Mouse (Mus musculus) heart, embryonic 15.5 days (tissue): ENCODE data around the gene Gm21858. TPM values are rescaled to one million over a fixed set of nuclear protein-coding genes. Genes with fewer than 3 reads are reported as not detected.
"Not testable (repeated sequence)": the region's sequence is repeated elsewhere in the genome, so short reads cannot be mapped to it uniquely, and the experiment has no call there.

Source experiments
- ATAC-seq: fragments of 200-750 bp; cut with Nextera tagmentation; replicated peaks from 2 replicates; pipeline ENCODE4 v1.8.0; 2017; ENCODE audit warnings: low read depth, moderate TSS enrichment; ENCODE audit not compliant: insufficient number of reproducible peaks, insufficient read depth, low FRiP score
- H3K27ac ChIP-seq: fragments of 300-500 bp; sonication (generic); 2 replicates; pipeline ENCODE4 v1.5.1; 2015; ENCODE audit warnings: mild to moderate bottlenecking, inconsistent platforms
- H3K27me3 ChIP-seq: fragments of 300-500 bp; sonication (generic); 2 replicates; pipeline ENCODE4 v1.6.1; 2015; ENCODE audit warnings: inconsistent platforms
- H3K36me3 ChIP-seq: fragments of 300-500 bp; sonication (generic); 2 replicates; pipeline ENCODE4 v1.6.1; 2015; ENCODE audit warnings: mild to moderate bottlenecking, inconsistent platforms
- H3K4me1 ChIP-seq: fragments of 300-500 bp; sonication (generic); replicated peaks from 2 replicates; pipeline ENCODE4 v1.6.1; 2015; ENCODE audit warnings: inconsistent platforms
- H3K4me2 ChIP-seq: fragments of 300-500 bp; sonication (generic); 2 replicates; pipeline ENCODE4 v1.6.1; 2015; ENCODE audit warnings: inconsistent platforms, mild to moderate bottlenecking, moderate library complexity
- H3K4me3 ChIP-seq: fragments of 300-500 bp; sonication (generic); 2 replicates; pipeline ENCODE4 v1.5.1; 2015; ENCODE audit warnings: mild to moderate bottlenecking, inconsistent platforms
- H3K9ac ChIP-seq: fragments of 300-500 bp; sonication (generic); 2 replicates; pipeline ENCODE4 v1.6.1; 2015; ENCODE audit warnings: mild to moderate bottlenecking, inconsistent platforms
- H3K9me3 ChIP-seq: fragments of 300-500 bp; sonication (generic); replicated peaks from 2 replicates; pipeline ENCODE4 v1.6.1; 2016; ENCODE audit warnings: inconsistent platforms
- WGBS: fragments of 180-500 bp; shearing (Covaris S2); methylation state at CpG from one replicate; pipeline ENCODE4 v1.1.7; 2015; ENCODE audit warnings: mixed read lengths; 5-methylcytosine and 5-hydroxymethylcytosine counted together
- polyA plus RNA-seq: library from polyadenylated mRNA; unstranded; fragments of >200 nt; fragmentation: Nextera tagmentation; extraction: Ambion mirVana; gene quantifications from 2 replicates; pipeline ENCODE4 v1.2.1, GENCODE M21; 2015

The Gm21858 gene
- not detected in 2 replicates for polyA plus RNA-seq

GRCm38 (mm10) chrY:55731456-55731855, at the start of gene Gm21858:
Gene Gm21858, plus strand, starts transcription at chrY:55731756.
- H3K4me1 ChIP-seq, H3K27me3 ChIP-seq, ATAC-seq, H3K36me3 ChIP-seq, H3K9ac ChIP-seq, H3K4me2 ChIP-seq, H3K9me3 ChIP-seq, H3K27ac ChIP-seq, H3K4me3 ChIP-seq: not testable (repeated sequence)
- no CpG with 5 or more reads among the region's 6 CpGs for WGBS
